Mouse (Mus musculus) G1E (cell line): Measurements from ENCODE around the gene Tnfsf9. TPM values are rescaled to one million over a fixed set of nuclear protein-coding genes. Genes with fewer than 3 reads are reported as not detected.

Experiments used
- ATAC-seq: 2 replicates; pipeline ENCODE4 v1.8.0; 2016; ENCODE audit warnings: mild to moderate bottlenecking; ENCODE audit not compliant: insufficient number of reproducible peaks, poor library complexity, low FRiP score, severe bottlenecking; ENCODE audit errors: extremely low read depth
- DNase-seq: peaks from one replicate; pipeline ENCODE4 v3.0.0; 2012; ENCODE audit warnings: low spot score
- H3K27me3 ChIP-seq: 2 replicates; pipeline ENCODE4 v1.6.1; 2012; ENCODE audit warnings: mild to moderate bottlenecking, low read length, inconsistent platforms; ENCODE audit not compliant: insufficient read depth
- H3K36me3 ChIP-seq: replicated peaks from 2 replicates; pipeline ENCODE3; 2012; ENCODE audit warnings: mild to moderate bottlenecking, inconsistent platforms
- H3K4me1 ChIP-seq: 2 replicates; pipeline ENCODE4 v1.6.1; 2012; ENCODE audit warnings: low read depth, low read length, inconsistent platforms, mixed read lengths; ENCODE audit not compliant: insufficient read depth
- H3K4me3 ChIP-seq: 2 replicates; pipeline ENCODE4 v1.5.1; 2012; ENCODE audit warnings: low read depth, mild to moderate bottlenecking, inconsistent platforms, low read length, moderate library complexity, mixed read lengths
- H3K9me3 ChIP-seq: replicated peaks from 2 replicates; pipeline ENCODE4 v1.6.1; 2012; ENCODE audit warnings: inconsistent platforms
- CTCF ChIP-seq: IDR thresholded peaks from 2 replicates; pipeline ENCODE4 v1.5.1; 2012; ENCODE audit warnings: low read depth, low read length, inconsistent platforms, mixed read lengths
- GATA1 ChIP-seq: IDR thresholded peaks from 2 replicates; pipeline ENCODE4 v1.6.1; 2012; ENCODE audit warnings: borderline replicate concordance, low read length, inconsistent platforms, mixed read lengths
- GATA2 ChIP-seq: IDR thresholded peaks from 2 replicates; pipeline ENCODE4 v1.6.1; 2012; ENCODE audit warnings: low read depth, low read length, inconsistent platforms, borderline replicate concordance
- POLR2AphosphoS5 ChIP-seq: IDR thresholded peaks from 2 replicates; pipeline ENCODE4 v1.6.1; 2012; ENCODE audit warnings: low read depth, low read length, inconsistent platforms; ENCODE audit not compliant: insufficient replicate concordance
- TAL1 ChIP-seq: conservative IDR thresholded peaks from 2 replicates; pipeline ENCODE4 v1.6.1; 2012; ENCODE audit warnings: low read depth, low read length, inconsistent platforms, mixed read lengths
- polyA plus RNA-seq: library from polyadenylated mRNA; stranded (reverse); fragments of >175 nt; gene quantifications from 2 replicates; pipeline ENCODE4 v1.2.3, GENCODE M21; 2012
- total RNA-seq, 2 experiments: library from RNA; stranded (forward) in 1 of 2; stranded (reverse) in 1 of 2; fragments of 200-1000 nt in 1 of 2; fragments of >200 nt in 1 of 2; fragmentation: Nextera tagmentation in 1 of 2; gene quantifications; 2 replicates each; pipeline ENCODE4 v1.2.3; 2014 to 2017

Gene Tnfsf9
- total and polyA plus RNA-seq, 3 experiments: 4.4 to 10.4 (median 9.2) TPM

DNA sequence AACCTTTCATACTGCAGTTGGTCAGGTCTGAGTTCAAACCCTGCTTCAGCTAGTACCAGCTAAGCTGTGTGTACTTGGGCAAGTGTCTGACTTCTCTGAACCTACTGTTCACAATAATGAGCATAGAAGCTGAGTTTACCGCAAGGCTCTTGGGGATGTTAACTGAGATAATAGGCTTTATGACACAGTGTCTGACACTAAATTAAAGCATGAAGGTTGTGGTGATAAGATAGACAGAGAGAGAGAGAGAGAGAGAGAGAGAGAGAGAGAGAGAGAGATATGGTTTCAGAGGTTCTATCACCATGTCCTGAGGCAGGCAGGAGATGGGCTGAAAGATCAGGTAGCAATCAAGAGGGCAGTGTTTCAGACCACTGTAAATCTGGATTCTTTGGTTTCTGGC lies 4.9 kb downstream of the Tnfsf9 start:
- no peak overlapping the region for H3K4me3 ChIP-seq
- no peaks in the 10 kb centered on the region for H3K9me3 ChIP-seq
- peaks cover 27% of the 10 kb centered on the region for H3K36me3 ChIP-seq
- H3K27me3 ChIP-seq: peaks cover 11% of the 10 kb centered on the region; the same call in 1 of the 2 replicates
- ATAC-seq: peak; percentile 48; the same call in 1 of the 2 replicates
- H3K4me1 ChIP-seq: peaks cover 63% of the 10 kb centered on the region
- no peak for DNase-seq
- TF ChIP-seq TAL1 (0 out of 2 replicates have a peak, but pooled peaks have one; percentile 9), GATA1 (no peak)

GRCm38 (mm10) chr17:57112768-57113474 lies 7.8 kb downstream of the Tnfsf9 start:
- H3K9me3 ChIP-seq: no peaks in the 10 kb centered on the region
- TF ChIP-seq GATA1: no peak
- TF ChIP-seq POLR2AphosphoS5: no peak
- no peak for TF ChIP-seq CTCF
- no peak for TF ChIP-seq GATA2
- no peak for TF ChIP-seq TAL1
- ATAC-seq (no peak), DNase-seq (no peak)
- no peak overlapping the region for H3K4me3 ChIP-seq
- H3K4me1 ChIP-seq: peaks cover 43% of the 10 kb centered on the region
- H3K27me3 ChIP-seq: peaks cover 24% of the 10 kb centered on the region
- peaks cover 13% of the 10 kb centered on the region for H3K36me3 ChIP-seq

DNA sequence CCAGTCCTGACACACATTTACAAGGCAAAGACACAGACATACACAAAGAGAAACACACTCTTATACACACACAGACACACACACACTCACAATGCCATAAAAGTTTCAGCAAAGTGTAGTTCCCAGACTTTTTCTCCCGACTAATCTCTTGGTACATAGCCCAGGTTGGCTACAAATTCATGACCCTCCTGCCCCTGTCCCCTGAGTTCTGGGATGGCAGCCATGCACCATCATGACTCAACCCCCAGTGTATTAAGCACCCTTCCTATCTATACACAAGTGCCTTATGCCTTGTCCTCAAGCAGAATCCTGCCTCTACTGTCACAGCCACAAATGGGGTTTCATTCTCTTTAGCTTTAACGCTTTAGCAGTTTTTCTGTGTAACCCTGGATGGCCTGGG lies 11.7 kb downstream of the Tnfsf9 start:
- no peak for DNase-seq
- ATAC-seq: no peak
- no peaks in the 10 kb centered on the region for H3K9me3 ChIP-seq
- peaks cover 24% of the 10 kb centered on the region for H3K27me3 ChIP-seq
- peaks cover 27% of the 10 kb centered on the region for H3K4me1 ChIP-seq
- no peak overlapping the region for H3K4me3 ChIP-seq
- H3K36me3 ChIP-seq: no peaks in the 10 kb centered on the region
- no peak for TF ChIP-seq GATA2
- TF ChIP-seq GATA1: no peak
- no peak for TF ChIP-seq TAL1
- no peak for TF ChIP-seq POLR2AphosphoS5
- TF ChIP-seq CTCF: no peak

- no peak overlapping the region; the same call in 1 of the 2 replicates for H3K4me3 ChIP-seq
Measured at GRCm38 (mm10) chr17:57118524-57119349, 13.6 kb downstream of the Tnfsf9 start.

DNA sequence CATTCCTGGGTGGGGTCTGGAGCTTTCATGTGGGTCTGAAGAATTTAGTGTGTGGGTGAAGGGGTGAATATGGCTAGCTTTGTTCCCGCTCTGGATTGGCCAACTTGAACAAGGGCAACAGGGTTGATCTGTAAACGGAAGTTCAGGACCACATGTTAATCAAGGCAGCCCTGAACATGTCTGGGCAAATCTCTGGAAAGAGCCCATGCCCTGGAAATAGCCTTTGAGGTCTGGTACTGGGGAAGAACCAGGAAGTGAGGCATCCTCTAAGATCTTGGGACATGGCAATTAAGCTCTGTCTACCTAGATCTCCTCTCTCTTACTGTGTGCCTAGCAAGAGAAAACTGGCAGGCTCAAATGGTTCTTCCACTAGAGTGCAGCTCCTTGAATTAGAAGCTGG lies 16.7 kb downstream of the Tnfsf9 start:
- Histone ChIP-seq H3K36me3 (no peaks in the 10 kb centered on the region), H3K27me3 (0 out of 2 replicates have a peak, but pooled peaks cover 3% of the 10 kb centered on the region), H3K9me3 (no peaks in the 10 kb centered on the region), H3K4me3 (no peak overlapping the region), H3K4me1 (peaks cover 55% of the 10 kb centered on the region)
- TF ChIP-seq CTCF (no peak), TAL1 (no peak), GATA1 (no peak), POLR2AphosphoS5 (no peak), GATA2 (no peak)
- DNase-seq (no peak), ATAC-seq (no peak)

More at GRCm38 (mm10) chr17:57118524-57119349, 13.6 kb downstream of the Tnfsf9 start:
- H3K36me3 ChIP-seq: no peaks in the 10 kb centered on the region
- H3K4me1 ChIP-seq: peaks cover 27% of the 10 kb centered on the region
- ATAC-seq (peak; percentile 66; the same call in 1 of the 2 replicates), DNase-seq (no peak)
- H3K9me3 ChIP-seq: no peaks in the 10 kb centered on the region
- TF ChIP-seq GATA2 (no peak), TAL1 (no peak), CTCF (no peak), POLR2AphosphoS5 (no peak), GATA1 (no peak)
- peaks cover 21% of the 10 kb centered on the region for H3K27me3 ChIP-seq
